In the genomic region with DNA sequence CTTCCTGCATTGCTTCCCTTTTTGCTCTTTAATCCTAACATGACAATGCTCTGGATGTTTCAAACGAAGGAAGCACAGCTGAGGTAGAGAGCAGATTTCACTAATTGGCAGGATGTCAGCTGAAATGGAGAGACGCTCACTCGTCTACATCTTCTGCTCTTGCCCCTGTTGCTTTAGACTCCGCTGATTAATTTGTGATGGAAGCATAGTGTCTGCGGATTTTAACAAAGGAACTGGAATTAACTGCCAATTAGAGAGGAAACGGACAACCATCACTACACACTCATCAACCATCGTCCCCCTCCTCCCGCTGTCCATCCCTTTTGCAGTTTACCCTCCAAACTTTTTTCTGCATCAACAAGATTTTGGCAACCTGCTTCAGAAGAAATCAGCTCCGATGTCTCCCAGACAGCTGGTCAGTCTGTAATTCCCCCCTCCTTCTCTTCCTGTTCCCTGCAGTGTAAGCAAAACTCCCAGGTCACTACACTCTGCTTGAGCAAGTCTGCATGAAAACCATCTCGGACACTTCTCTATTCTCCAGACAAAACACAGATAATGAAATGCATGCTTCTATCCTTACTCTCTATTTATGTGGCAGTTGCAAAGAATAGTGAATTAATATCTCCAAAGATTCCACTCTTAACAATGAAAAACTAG, we compare ENCODE assay signal across 20 mouse cellular contexts.
DNase-seq lines count a peak whose midpoint lies in the region; ATAC-seq and TF ChIP-seq lines count a peak whose summit lies in the region.
"Had no signal": no experiment of that assay in that cellular context is flagged by ENCODE, and none has a peak within 500 bp of the region (broad histone marks: within the 10 kb centered on the region; RNA-seq: fewer than 3 reads in every experiment).

No protein-coding gene starts in this region.

- no peak overlapping the region for H3K4me3 ChIP-seq in hindbrain, embryonic 15.5 days
- no peak overlapping the region for H3K4me3 ChIP-seq in hindbrain, embryonic 12.5 days
- H3K4me3 ChIP-seq in neural tube, embryonic 14.5 days (ENCODE audit: low read depth, low read length), result no peak overlapping the region
- no peak overlapping the region for H3K4me3 ChIP-seq in neural tube, embryonic 15.5 days (replicated peaks)
- H3K4me3 ChIP-seq in hindbrain, postnatal 0 days (ENCODE audit: low read length), result peak overlapping the region; percentile 3; the same call in 1 of the 2 replicates
- H3K4me3 ChIP-seq: embryonic facial prominence, embryonic 13.5 days; heart, embryonic 13.5 days; limb, embryonic 10.5 days; neural tube, embryonic 12.5 days had no signal

- 28% methylated on average over 10 of the region's 10 CpGs for WGBS in hindbrain, embryonic 15.5 days
- 49% methylated on average over 10 of the region's 10 CpGs for WGBS in hindbrain, embryonic 12.5 days
- WGBS in neural tube, embryonic 14.5 days, result 50% methylated on average over 10 of the region's 10 CpGs
- 50% methylated on average over 10 of the region's 10 CpGs for WGBS in neural tube, embryonic 15.5 days
- WGBS in hindbrain, postnatal 0 days, result 26% methylated on average over 10 of the region's 10 CpGs

- DNase-seq in hindbrain, postnatal 0 days (ENCODE audit: low spot score), result peak; percentile 37
- DNase-seq in retina, postnatal 1 day, result peak; percentile 81
- no peak for DNase-seq in adrenal gland, adult (ENCODE audit: inconsistent age in 2 of 2, low spot score in 1 of 2)
- DNase-seq in adrenal gland, adult 18-20 months (ENCODE audit: low spot score in 2 of 2), result no peak
- DNase-seq: adrenal gland, adult 8-10 months; cerebellum, adult 2 months; heart, postnatal 36 days; layer of hippocampus, postnatal 36 days; lung, adult 2 months had no signal

- no peak overlapping the region; the same call in 1 of the 2 replicates for H3K27ac ChIP-seq in hindbrain, embryonic 15.5 days (replicated peaks)
- no peak overlapping the region for H3K27ac ChIP-seq in hindbrain, embryonic 12.5 days
- H3K27ac ChIP-seq in neural tube, embryonic 14.5 days (ENCODE audit: low read depth, low read length), result no peak overlapping the region
- H3K27ac ChIP-seq in neural tube, embryonic 15.5 days (replicated peaks), result no peak overlapping the region
- H3K27ac ChIP-seq in hindbrain, postnatal 0 days, result no peak overlapping the region
- H3K27ac ChIP-seq: embryonic facial prominence, embryonic 13.5 days; heart, embryonic 13.5 days; limb, embryonic 10.5 days; macrophage; neural tube, embryonic 12.5 days had no signal

- no peak for TF ChIP-seq CTCF in hindbrain, postnatal 0 days (IDR thresholded peaks at IDR 0.05; ENCODE audit: low read depth)

- no peaks in the 10 kb centered on the region for H3K27me3 ChIP-seq in hindbrain, embryonic 15.5 days
- H3K27me3 ChIP-seq in hindbrain, embryonic 12.5 days, result no peaks in the 10 kb centered on the region
- H3K27me3 ChIP-seq in neural tube, embryonic 14.5 days (ENCODE audit: control insufficient read depth, insufficient read depth, low read length), result no peaks in the 10 kb centered on the region
- H3K27me3 ChIP-seq in neural tube, embryonic 15.5 days (replicated peaks), result no peaks in the 10 kb centered on the region
- no peaks in the 10 kb centered on the region for H3K27me3 ChIP-seq in hindbrain, postnatal 0 days (ENCODE audit: insufficient read depth, low read length)
- H3K27me3 ChIP-seq: embryonic facial prominence, embryonic 13.5 days; heart, embryonic 13.5 days; neural tube, embryonic 12.5 days had no signal

- H3K4me1 ChIP-seq in hindbrain, embryonic 15.5 days (replicated peaks), result no peaks in the 10 kb centered on the region; the same call in 1 of the 2 replicates
- H3K4me1 ChIP-seq in hindbrain, embryonic 12.5 days, result no peaks in the 10 kb centered on the region
- no peaks in the 10 kb centered on the region for H3K4me1 ChIP-seq in neural tube, embryonic 14.5 days (ENCODE audit: control insufficient read depth, insufficient read depth, low read length)
- no peaks in the 10 kb centered on the region for H3K4me1 ChIP-seq in neural tube, embryonic 15.5 days
- 0 out of 2 replicates have a peak, but pooled peaks cover 6% of the 10 kb centered on the region for H3K4me1 ChIP-seq in hindbrain, postnatal 0 days (ENCODE audit: insufficient read depth, low read length)
- H3K4me1 ChIP-seq: embryonic facial prominence, embryonic 13.5 days; heart, embryonic 13.5 days; limb, embryonic 10.5 days; neural tube, embryonic 12.5 days had no signal

- ATAC-seq in hindbrain, embryonic 15.5 days (ENCODE audit: low FRiP score, low read depth), result no peak; the same call in 1 of the 2 replicates
- ATAC-seq in hindbrain, embryonic 12.5 days (ENCODE audit: low FRiP score), result no peak
- no peak for ATAC-seq in neural tube, embryonic 14.5 days (ENCODE audit: low read depth)
- no peak for ATAC-seq in neural tube, embryonic 15.5 days (ENCODE audit: low FRiP score)
- peak; percentile 58 for ATAC-seq in hindbrain, postnatal 0 days
- ATAC-seq: intestine, postnatal 0 days had no signal

- H3K9me3 ChIP-seq in hindbrain, embryonic 15.5 days, result no peaks in the 10 kb centered on the region
- H3K9me3 ChIP-seq in hindbrain, embryonic 12.5 days (replicated peaks), result no peaks in the 10 kb centered on the region
- no peaks in the 10 kb centered on the region for H3K9me3 ChIP-seq in neural tube, embryonic 14.5 days (ENCODE audit: control insufficient read depth, low read length)
- no peaks in the 10 kb centered on the region for H3K9me3 ChIP-seq in neural tube, embryonic 15.5 days (replicated peaks)
- no peaks in the 10 kb centered on the region for H3K9me3 ChIP-seq in hindbrain, postnatal 0 days (ENCODE audit: low read length)
- H3K9me3 ChIP-seq: embryonic facial prominence, embryonic 13.5 days; heart, embryonic 13.5 days; limb, embryonic 10.5 days; neural tube, embryonic 12.5 days had no signal

- H3K9ac ChIP-seq in hindbrain, embryonic 15.5 days, result no peak overlapping the region
- no peak overlapping the region for H3K9ac ChIP-seq in hindbrain, embryonic 12.5 days
- no peak overlapping the region for H3K9ac ChIP-seq in neural tube, embryonic 14.5 days (replicated peaks; ENCODE audit: low read depth, low read length)
- H3K9ac ChIP-seq in neural tube, embryonic 15.5 days (replicated peaks), result no peak overlapping the region
- H3K9ac ChIP-seq in hindbrain, postnatal 0 days (replicated peaks; ENCODE audit: low read length), result no peak overlapping the region
- H3K9ac ChIP-seq: embryonic facial prominence, embryonic 13.5 days; heart, embryonic 13.5 days; neural tube, embryonic 12.5 days had no signal

- H3K4me2 ChIP-seq in hindbrain, embryonic 15.5 days, result peak overlapping the region; percentile 40
- H3K4me2 ChIP-seq in hindbrain, embryonic 12.5 days (replicated peaks), result no peak overlapping the region
- H3K4me2 ChIP-seq in neural tube, embryonic 14.5 days (ENCODE audit: low read depth, low read length), result 0 out of 2 replicates have a peak overlapping the region, but pooled peaks have one; percentile 8
- no peak overlapping the region for H3K4me2 ChIP-seq in neural tube, embryonic 15.5 days
- H3K4me2 ChIP-seq in hindbrain, postnatal 0 days (ENCODE audit: low read depth, low read length), result peak overlapping the region; percentile 41
- H3K4me2 ChIP-seq: embryonic facial prominence, embryonic 13.5 days; heart, embryonic 13.5 days; liver, embryonic 11.5 days; neural tube, embryonic 12.5 days had no signal

- no peaks in the 10 kb centered on the region for H3K36me3 ChIP-seq in hindbrain, embryonic 15.5 days
- no peaks in the 10 kb centered on the region for H3K36me3 ChIP-seq in hindbrain, embryonic 12.5 days
- no peaks in the 10 kb centered on the region for H3K36me3 ChIP-seq in neural tube, embryonic 14.5 days (ENCODE audit: control insufficient read depth, insufficient read depth, low read length)
- H3K36me3 ChIP-seq in neural tube, embryonic 15.5 days, result no peaks in the 10 kb centered on the region
- H3K36me3 ChIP-seq in hindbrain, postnatal 0 days (ENCODE audit: insufficient read depth, low read length), result no peaks in the 10 kb centered on the region
- H3K36me3 ChIP-seq: embryonic facial prominence, embryonic 13.5 days; heart, embryonic 13.5 days; limb, embryonic 10.5 days; neural tube, embryonic 12.5 days had no signal

Comparison
In these comparisons a context has a peak if more than half of its experiments do, and no peak if none do; other contexts are left out.
1. H3K4me2 ChIP-seq: peak in hindbrain, embryonic 15.5 days (single experiment), neural tube, embryonic 14.5 days (single experiment) and hindbrain, postnatal 0 days (single experiment); none in hindbrain, embryonic 12.5 days (single experiment) and neural tube, embryonic 15.5 days (single experiment).
2. DNase-seq: peak in hindbrain, postnatal 0 days (single experiment) and retina, postnatal 1 day (single experiment); none in adrenal gland, adult (0 of 2) and adrenal gland, adult 18-20 months (0 of 2).